Mouse (Mus musculus): ENCODE data around the gene Trim61.

DNA sequence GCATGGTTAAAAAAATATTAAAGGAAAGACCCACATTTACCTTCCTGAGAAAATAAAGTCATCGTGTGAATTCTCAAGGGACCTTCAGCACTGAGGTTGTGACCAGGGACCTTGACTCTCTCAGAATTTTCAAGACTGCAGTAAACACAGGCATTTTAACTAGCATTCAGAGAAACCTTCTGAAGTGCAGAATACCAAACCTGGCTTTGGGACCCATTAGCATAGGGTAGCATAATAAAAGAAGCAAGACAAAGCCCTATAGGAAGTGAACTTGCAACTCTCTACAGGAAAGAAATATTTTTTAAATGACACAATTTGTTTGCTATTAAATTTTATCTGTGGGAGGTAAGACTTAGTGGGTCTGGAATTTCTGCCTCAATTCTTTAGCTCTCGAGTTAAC lies 45.7 kb upstream of the Trim61 start:
- no peak for TF ChIP-seq CTCF (IDR thresholded peaks at IDR 0.05; ENCODE audit: low read depth)
- TF ChIP-seq EP300 (IDR thresholded peaks at IDR 0.05; ENCODE audit: low read depth): no peak

Data from heart, postnatal 0 days (tissue).